Mouse (Mus musculus): ENCODE data around the gene Fgf3.
"Not testable (repeated sequence)": the region's sequence is repeated elsewhere in the genome, so short reads cannot be mapped to it uniquely, and the experiment has no call there.

Fgf3 gene

DNA sequence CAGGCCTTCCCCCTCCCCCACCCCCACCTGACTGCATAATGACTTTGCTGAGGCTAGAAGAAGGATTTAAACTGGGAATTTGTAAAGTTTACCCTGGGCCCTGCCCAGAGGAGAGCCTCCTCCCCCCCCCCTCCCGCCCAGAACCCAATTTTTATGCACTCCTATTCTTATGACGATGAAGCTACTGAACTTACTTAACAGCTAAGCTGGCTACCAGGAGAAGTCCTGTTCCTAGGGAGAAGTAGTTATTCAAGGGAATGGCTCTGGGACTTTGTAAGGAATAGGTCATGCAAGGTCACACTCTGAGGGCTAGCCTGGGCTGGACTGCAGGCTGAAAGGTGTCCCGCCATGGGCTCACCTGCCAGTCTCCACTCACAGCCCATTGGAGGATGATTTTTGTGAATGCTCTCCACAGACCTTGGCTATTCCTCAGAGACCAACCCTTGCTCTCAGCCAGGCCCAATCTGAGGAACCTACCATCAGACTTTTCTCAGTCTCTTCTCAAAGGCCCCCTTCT, 20.0 kb downstream of the Fgf3 start:
- intact Hi-C loops (cut with DNase I): no loop called here

DNA sequence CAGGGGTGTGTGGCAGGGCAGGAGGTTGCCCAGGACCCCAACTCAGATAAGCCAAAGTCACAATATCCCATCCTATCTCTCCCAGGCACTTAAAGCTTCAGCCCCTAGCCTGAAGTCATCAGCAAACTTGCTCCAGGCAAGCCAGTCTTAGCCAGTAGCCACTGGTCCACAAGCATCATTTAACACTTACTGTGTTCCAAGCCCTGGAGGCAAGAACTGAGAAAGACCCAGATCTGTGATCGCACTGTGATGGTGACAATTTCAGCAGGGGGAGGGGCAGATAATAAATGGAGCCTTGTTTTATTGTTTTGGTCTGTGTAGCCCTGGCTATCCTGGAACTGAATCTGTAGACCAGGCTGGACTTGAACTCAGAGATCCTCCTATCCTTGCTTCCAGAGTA, 20.8 kb downstream of the Fgf3 start:
- intact Hi-C loops (cut with DNase I): no loop called here

DNA sequence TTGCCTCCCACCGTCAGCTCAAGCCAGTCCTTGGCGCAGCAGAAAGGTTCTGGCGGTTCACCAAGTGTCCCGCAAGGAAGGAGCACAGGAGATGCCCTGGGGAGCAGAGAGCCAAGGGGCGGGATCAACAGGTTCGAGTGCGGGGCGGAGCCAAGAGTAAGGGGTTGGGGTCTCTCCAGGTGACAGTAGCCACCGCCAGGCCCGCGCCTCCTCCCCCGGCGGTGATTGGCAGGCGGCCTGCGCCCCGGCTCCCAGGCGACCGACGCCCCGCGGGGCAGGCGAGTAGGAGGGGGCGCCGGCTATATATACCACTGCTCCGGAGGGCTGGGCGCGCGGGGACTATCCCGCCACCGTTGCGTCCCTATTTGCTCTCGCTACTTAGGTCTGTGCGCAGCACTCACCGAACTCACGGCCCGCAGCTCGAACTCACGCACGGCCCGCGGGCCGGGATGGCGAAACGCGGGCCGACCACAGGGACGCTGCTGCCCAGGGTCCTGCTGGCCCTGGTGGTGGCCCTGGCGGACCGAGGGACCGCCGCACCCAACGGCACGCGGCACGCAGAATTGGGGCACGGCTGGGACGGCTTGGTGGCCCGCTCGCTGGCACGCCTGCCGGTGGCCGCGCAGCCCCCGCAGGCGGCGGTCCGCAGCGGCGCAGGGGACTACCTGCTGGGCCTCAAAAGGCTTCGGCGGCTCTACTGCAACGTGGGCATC, 23.3 kb downstream of the Fgf3 start:
- intact Hi-C loops (cut with DNase I): no loop called here

DNA sequence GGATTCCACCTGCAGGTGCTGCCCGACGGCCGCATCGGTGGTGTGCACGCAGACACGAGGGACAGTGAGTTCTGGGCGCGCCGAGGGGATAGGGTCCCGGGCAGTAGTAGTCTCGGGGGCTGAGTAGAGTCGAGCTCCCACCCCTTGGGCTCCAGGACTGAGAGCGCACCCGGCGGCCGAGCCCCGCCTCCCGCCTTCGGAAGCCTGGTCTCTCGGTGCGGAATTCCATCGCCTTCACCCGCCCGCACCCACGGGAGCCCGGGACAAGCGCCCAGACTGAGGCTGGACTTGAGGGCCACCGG, 23.8 kb downstream of the Fgf3 start:
- intact Hi-C loops (cut with DNase I): no loop called here

DNA sequence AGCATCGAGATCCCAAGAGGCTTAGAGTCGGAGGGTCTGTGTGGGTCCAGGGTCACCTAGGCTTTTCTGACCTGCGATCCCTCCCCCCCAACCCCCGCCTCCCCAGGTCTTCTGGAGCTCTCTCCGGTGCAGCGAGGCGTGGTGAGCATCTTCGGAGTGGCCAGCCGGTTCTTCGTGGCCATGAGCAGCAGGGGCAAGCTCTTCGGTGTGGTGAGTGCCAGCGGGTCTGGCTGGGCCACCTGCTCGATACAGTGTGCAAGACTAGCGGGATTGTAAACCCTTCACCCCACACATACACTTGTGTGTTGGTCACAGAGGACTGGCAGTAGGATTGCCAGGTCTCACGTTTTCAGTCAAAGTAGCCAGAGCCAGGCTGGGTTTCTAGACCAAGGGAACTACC, 24.2 kb downstream of the Fgf3 start:
- intact Hi-C loops (cut with DNase I): no loop called here

DNA sequence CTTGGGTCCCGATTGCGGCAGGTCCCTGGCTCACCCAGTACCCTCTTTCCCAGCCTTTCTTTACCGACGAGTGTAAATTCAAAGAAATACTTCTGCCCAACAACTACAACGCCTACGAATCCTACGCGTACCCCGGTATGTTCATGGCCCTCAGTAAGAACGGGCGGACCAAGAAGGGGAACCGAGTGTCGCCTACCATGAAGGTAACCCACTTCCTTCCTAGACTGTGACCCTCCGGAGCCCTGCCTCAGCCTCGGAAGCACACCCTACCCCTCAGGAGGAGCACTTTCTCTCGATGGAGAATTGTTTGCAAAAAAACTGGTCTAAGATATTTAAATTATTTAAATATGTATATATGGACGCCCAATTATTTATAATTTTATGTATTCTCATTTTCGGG, 24.8 kb downstream of the Fgf3 start:
- intact Hi-C loops (cut with DNase I): no loop called here

DNA sequence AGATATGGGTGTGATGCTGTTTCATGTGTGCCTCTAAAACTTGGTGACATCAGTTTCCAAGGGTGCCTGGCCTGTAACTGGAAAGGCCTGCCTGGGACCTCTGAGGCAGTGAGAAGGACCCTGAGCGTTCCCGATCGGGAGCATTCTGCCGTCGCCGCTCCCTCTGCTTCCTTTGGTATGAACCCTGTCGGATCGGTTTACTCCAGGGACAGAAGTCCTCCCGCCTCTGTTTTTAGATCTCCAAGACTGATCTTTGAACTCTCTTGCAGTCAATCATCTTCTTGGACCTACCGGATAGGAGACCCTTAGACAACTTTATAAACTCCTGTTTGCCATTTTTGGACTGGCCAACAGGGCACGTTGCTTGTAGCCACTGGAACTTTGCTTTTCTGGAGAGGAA, 25.3 kb downstream of the Fgf3 start:
- intact Hi-C loops (cut with DNase I): no loop called here

DNA sequence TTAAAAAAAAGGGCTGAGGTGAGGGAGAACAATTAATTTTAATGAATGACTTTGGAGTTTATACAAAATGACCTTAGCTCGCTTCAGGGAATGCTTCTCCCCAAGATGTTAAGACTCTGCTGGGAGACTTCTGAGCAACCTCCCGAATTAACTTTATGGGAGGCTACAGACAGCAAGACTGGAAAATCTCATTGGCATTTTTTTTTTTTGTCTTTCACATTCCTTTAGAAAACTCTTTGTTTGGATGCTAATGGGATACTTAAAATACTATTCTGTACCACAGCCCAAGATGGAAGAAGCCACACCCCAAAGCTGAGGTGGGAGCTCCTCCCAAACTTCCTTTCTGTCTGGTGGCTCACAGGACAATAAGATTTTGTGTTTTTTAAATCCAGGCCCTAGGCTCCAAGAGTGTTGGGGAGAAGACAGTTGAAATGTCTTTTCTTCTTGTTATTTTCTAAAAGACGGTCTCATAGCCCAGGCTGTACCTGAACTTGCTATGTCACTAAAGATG, 26.3 kb downstream of the Fgf3 start:
- intact Hi-C loops (cut with DNase I): no loop called here

DNA sequence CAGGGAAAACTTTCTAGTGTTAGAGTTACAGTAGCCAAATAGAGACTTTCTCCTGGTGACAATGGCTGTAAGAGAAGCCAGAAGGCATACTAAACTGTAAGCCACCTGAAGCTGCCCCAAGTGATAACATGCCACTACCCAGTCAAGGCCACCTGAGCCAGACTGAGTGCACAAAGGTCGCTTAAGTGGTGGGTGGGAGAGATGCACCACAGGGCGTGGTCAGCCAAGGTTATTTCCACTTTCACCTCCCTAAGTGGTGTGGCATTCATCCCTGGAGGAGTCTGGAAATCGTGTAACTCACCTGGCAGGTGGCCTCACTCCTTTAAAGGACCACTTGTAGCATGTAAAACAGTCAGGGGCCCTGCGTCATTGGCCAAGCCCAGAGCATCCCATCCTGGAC, 29.3 kb downstream of the Fgf3 start:
- intact Hi-C loops (cut with DNase I): no loop called here

DNA sequence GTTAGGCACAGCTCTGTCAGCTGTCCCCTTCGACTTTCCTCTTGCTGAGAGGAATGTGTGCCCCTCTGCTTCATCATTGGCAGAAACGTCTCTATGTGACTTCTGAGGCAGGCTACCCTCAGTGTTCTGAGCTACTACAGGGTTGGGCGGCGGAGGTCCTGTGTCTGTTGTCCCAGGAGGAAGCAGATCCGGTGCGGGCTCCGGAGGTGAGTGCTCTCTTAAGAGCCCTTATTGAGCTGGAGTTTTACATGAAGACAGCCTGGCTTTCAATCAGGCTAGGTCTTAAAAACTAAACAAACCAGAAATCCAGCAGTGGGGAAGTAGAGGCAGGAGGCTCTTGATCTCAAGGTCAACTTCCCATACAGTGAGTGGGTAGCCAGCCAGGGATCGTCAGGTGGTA, 29.7 kb downstream of the Fgf3 start:
- intact Hi-C loops (cut with DNase I): no loop called here

DNA sequence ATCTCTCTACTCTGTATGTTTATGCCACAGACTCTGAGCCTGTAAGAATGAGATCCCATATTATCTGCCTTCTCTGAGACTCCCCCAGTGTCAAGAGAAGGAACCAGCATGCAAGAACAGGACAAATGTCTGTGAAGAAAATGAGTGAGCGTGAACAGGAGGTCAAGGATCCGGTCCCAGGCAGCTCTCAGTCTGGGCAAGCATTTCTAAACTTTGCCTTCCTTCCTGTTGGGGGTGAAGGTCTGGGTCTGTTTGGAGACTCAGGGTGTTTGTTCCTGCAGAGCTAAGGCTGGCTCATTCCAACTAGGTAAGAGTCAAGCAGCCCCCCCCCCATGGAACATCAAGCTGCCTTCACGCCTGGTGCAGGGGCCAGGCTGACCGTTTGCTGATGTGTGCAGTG, 34.5 kb downstream of the Fgf3 start:
- intact Hi-C loops (cut with DNase I): no loop called here

DNA sequence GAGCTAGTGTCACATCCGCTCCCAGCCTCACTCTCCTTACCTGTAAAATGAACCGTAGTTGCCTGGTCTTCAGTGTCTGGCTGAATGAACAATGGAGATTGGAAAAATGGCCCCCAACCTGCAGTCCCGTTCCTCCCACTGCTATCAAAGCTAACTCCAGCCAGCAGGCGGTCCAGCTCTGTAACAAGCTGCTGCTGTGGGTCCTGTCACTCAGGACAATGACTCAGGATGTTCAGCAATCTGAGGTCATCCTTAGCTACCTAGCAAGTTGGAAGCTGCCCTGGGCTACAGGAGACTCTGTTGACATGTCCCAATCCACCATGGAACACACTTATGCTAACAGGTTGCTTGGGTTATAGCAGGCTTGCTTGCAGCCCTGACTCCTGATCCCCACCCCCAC, 35.3 kb downstream of the Fgf3 start:
- intact Hi-C loops (cut with DNase I): no loop called here

DNA sequence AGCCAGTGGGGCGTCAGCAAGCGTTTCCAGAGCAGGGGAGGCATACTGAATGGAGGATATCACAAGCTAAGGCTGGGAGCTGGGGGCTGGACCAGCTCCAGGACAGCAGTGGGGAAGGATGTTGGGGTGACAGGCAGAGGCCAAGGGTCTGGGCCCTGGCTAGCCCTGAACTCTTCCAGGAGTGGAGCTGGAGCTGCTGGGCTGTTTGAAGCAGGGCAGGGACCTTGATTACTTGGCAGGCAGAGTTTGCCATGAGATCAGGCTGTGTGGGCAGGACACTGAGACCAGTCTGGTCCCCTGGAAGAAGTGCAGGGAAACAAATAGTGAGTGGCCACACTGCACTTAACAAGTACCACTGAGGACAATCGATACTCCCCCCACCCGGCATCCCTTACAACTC, 36.3 kb downstream of the Fgf3 start:
- intact Hi-C loops (cut with DNase I): no loop called here

DNA sequence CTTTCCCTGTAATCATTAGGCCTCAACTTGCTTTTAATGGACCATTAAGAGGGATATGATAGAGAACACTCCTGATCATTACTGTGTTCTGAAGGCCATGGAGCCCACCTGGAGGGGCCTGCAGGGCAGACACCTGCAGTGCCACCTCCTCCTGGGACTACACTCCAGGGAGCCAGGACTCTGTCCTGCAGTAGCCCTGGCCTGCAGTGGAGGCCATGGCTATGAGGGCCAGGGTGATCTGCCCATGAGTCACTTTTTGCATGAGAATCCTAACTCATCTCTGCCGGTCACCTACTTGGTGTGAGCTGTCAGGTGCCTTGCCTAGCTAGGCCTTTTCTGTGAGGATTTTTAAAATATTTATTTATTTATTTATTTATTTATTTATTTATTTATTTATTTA, 40.5 kb downstream of the Fgf3 start:
- intact Hi-C loops (cut with DNase I): no loop called here

DNA sequence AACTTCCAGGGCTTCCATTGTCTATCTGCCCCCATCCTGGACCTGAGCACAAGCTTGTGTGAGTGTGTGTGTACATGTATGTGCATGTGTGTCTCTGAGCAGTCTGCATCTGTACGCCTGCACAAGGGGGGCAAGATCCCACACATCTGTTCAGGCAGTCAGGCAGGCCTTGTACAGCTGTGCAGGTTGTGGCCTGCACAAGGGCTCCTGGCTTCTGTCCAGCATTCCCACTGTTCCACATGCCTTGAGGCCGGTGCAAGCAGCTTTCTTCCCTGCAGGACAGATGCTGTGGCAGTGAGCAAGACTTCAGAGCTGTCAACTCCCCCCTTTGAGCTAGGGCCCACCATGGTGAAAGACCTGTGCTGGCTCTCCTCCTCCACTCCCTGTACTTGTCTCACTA, 45.2 kb downstream of the Fgf3 start:
- intact Hi-C loops (cut with DNase I): no loop called here

DNA sequence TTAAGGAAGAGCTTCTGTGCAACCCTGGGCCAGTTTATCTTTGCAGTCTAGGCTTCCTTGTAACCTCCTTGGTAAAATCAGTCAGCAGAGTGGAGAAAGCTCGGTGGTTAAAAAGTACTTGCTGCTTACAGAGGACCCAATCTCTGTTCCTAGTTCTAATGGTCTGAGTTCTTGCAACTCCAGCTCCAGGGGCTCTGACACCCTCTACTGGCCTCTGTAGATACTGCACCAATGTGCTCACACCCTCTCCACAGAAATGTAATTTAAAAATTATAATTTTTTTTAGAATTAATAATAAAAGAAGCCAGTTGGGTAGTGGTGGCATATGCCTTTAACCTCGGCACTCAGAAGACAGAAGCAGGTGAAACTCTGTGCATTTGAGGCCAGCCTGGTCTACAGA, 49.8 kb downstream of the Fgf3 start:
- intact Hi-C loops (cut with DNase I): no loop called here

DNA sequence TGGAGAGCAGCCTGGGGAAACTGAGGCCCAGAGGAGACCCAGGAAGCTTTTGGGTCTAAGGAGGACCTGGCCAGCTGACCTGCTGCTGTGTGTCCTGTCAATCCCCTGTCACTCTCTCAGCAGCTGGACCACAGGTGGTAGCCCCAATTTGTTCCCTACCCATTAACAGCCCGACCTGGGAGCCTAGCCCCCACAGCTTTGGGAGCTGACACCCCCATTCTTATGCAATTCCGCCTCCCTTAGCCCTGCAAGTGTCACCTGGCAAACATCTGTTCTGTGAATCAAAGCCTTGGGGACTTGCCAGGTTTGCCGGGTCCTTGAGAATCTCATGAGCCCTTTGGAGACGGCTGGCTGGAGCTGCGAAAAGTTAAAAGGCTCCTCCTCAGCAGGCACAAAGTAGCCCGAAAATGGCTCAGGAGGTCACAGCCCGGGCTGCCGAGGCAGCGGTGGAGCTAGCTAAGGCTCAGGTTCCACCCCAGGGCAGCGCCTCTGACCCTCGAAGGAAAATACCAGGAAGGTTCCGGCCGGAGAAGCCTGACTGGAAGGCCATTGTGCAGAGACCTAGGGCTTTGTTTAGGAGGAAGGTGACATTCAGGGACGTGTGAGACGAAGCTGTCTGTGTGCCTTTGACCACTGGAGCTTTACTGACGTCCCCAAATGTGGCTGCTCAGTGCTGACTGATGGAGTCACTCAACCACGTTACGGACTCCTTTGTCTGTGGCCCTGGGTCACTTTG, 50.8 kb downstream of the Fgf3 start:
- intact Hi-C loops (cut with DNase I): no loop called here

DNA sequence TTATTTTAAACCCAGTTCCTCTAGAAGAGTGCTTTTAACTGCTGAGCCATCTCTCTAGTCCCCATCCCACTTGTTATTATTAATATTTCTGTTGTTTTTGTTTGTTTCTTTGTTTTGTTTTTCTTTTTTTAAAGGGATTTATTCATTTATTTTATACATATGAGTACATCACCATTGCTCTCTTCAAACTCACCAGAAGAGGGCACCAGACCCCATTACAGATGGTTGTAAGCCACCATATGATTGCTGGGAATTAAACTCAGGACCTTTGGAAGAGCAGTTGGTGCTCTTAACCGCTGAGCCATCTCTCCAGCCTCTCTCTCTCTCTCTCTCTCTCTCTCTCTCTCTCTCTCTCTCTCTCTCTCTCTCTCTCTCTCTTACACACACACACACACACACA, 52.8 kb downstream of the Fgf3 start:
- intact Hi-C loops (cut with DNase I): not testable (repeated sequence)

DNA sequence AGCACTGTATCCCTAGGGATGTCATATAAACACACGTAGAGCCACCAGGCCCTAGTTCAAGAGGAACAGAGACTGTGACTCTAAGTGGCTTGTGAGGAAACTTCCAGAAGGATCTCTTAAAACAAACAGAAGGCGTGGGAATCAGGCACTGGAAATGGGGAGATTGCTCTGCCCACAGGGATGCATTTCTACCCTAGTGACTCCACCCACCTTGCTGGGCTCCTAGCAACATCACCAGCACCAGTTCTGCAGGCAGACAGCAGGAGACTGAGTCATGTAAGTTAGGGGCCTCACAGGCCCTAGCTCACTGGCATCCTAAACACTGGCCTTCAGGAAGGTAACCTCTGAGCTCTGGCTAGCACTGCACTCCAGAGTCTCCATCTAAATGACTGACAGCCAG, 54.0 kb downstream of the Fgf3 start:
- intact Hi-C loops (cut with DNase I): no loop called here

DNA sequence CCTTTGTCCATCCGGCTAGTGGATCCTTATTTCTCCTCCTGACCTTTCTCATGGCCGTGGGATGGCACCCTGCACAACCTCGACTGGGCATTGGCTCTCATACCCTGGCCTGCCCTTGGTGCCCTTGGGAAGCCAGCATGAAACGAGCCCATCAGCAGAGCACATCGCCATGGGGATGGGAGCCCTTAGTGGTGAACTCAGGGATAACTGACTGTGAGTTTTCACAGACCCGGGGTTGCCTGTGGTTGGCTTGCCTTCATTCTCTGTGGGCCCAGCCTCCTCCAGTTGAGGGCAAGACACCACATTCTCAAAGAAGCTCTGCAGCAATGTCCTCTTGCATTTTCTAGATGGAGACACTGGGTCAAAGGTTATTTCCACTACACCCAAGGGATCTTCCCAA, 54.4 kb downstream of the Fgf3 start:
- intact Hi-C loops (cut with DNase I): no loop called here
